Mouse (Mus musculus) ES-E14 (cell line): ENCODE measurements at regions not wholly inside any gene's neighbourhood (a gene's known extent, or its start where the extent isn't known, plus 50 kb on each side); places are given as distances from the start of the nearest gene placed in this dataset.

Source experiments
- DNase-seq: peaks from one replicate; pipeline ENCODE4 v3.0.0-alpha.2; 2013; ENCODE audit warnings: low read depth, low spot score
- H3K27ac ChIP-seq: 2 replicates; pipeline ENCODE4 v1.5.1; 2012; ENCODE audit warnings: low read depth, mild to moderate bottlenecking, low read length, moderate library complexity, mixed read lengths; ENCODE audit not compliant: poor library complexity, insufficient read depth, severe bottlenecking
- H3K36me3 ChIP-seq: 2 replicates; pipeline ENCODE4 v1.6.1; 2012; ENCODE audit warnings: mild to moderate bottlenecking, low read length, moderate library complexity, mixed read lengths; ENCODE audit not compliant: control insufficient read depth, poor library complexity, insufficient read depth, severe bottlenecking
- H3K4me1 ChIP-seq, 2 experiments: fragments of 150-350 bp in 1 of 2; sonication (generic) in 1 of 2; 2 replicates each; pipeline ENCODE4 v1.6.1; 2012; ENCODE audit warnings: low read length in 2 of 2, mild to moderate bottlenecking in 1 of 2, mixed read lengths in 1 of 2; ENCODE audit not compliant: control insufficient read depth in 2 of 2, insufficient read depth in 2 of 2, poor library complexity in 1 of 2
- H3K4me3 ChIP-seq, 2 experiments: fragments of 150-350 bp in 1 of 2; sonication (generic) in 1 of 2; 2 replicates each; pipeline ENCODE4 v1.5.1; 2012; ENCODE audit warnings: low read length in 2 of 2, low read depth in 1 of 2, mild to moderate bottlenecking in 1 of 2, mixed read lengths in 1 of 2; ENCODE audit not compliant: insufficient read depth in 1 of 2, poor library complexity in 1 of 2, severe bottlenecking in 1 of 2
- H3K9ac ChIP-seq: 2 replicates; pipeline ENCODE4 v1.6.1; 2012; ENCODE audit warnings: low read depth, mild to moderate bottlenecking, low read length, mixed read lengths; ENCODE audit not compliant: poor library complexity, insufficient read depth, severe bottlenecking
- H3K9me3 ChIP-seq: fragments of 150-350 bp; sonication (generic); 2 replicates; pipeline ENCODE4 v1.6.1; 2012; ENCODE audit warnings: low read depth, mild to moderate bottlenecking, low read length; ENCODE audit not compliant: control insufficient read depth, insufficient read depth
- CHD2 ChIP-seq: IDR thresholded peaks from 2 replicates; pipeline ENCODE4 v1.6.1; 2014; ENCODE audit warnings: mild to moderate bottlenecking, low read depth, low read length, inconsistent platforms
- HCFC1 ChIP-seq: IDR thresholded peaks from 2 replicates; pipeline ENCODE4 v1.6.1; 2012; ENCODE audit warnings: low read length, inconsistent platforms, borderline replicate concordance; ENCODE audit not compliant: insufficient read depth
- MAFK ChIP-seq: IDR thresholded peaks from 2 replicates; pipeline ENCODE4 v1.6.1; 2014; ENCODE audit warnings: mild to moderate bottlenecking, low read depth, low read length, inconsistent platforms; ENCODE audit not compliant: insufficient read depth
- ZC3H11A ChIP-seq: IDR thresholded peaks from 2 replicates; pipeline ENCODE4 v1.6.1; 2012; ENCODE audit warnings: low read depth, mild to moderate bottlenecking, inconsistent platforms, low read length, borderline replicate concordance
- ZNF384 ChIP-seq: IDR thresholded peaks from 2 replicates; pipeline ENCODE4 v1.6.1; 2012; ENCODE audit warnings: low read depth, low read length, inconsistent platforms
- in situ Hi-C, 2 experiments: fragments of 600-800 bp; cut with MboI; formaldehyde crosslinking; loops; one replicate each; pipeline ENCODE4 v1.15.1; 2025; ENCODE audit warnings: low sequenced_read_pairs in 2 of 2, inconsistent platforms in 1 of 2; ENCODE audit not compliant: unreplicated experiment in 2 of 2

- Histone ChIP-seq H3K4me1 (no peaks in the 10 kb centered on the region), H3K4me3 (no peak overlapping the region), H3K27ac (no peak overlapping the region), H3K9ac (no peak overlapping the region), H3K9me3 (no peaks in the 10 kb centered on the region), H3K36me3 (no peaks in the 10 kb centered on the region)
- no peak for DNase-seq
- in situ Hi-C loops = no loop called here
- TF ChIP-seq HCFC1 (no peak), ZNF384 (no peak), CHD2 (no peak), MAFK (no peak), ZC3H11A (no peak)
Measured at GRCm38 (mm10) chr12:26688048-26688447, 219.0 kb downstream of the Cmpk2 start.

DNA sequence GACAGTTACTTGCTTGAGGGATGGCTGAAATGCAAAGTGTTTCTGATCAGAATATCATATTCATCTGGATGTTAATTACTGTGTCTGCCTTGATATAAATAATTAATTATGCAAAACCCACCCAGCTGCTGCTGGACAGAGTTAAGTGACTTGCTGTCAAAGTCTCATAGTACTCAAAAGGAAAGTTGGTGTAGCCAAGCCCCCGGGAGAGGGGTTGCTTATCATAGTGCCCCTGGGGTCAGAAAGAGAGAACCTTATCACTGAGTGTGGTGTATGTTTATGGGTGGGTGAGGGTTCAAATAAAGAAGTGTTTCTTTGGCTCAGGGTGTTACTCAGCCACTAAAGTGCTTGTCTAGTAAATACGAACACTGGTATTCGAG, 211.6 kb downstream of the Cmpk2 start:
- TF ChIP-seq ZNF384 = no peak
- TF ChIP-seq CHD2 = no peak
- no peak for TF ChIP-seq HCFC1
- in situ Hi-C loops = no loop called here

GRCm38 (mm10) chr12:26679887-26680567, 211.0 kb downstream of the Cmpk2 start:
- no peaks in the 10 kb centered on the region for H3K4me1 ChIP-seq
- no peak overlapping the region for H3K27ac ChIP-seq
- in situ Hi-C loops = no loop called here

More for the DNA sequence above, 211.6 kb downstream of the Cmpk2 start:
- H3K9me3 ChIP-seq = no peaks in the 10 kb centered on the region
- H3K27ac ChIP-seq = no peak overlapping the region
- H3K4me1 ChIP-seq = no peaks in the 10 kb centered on the region
- no peaks in the 10 kb centered on the region for H3K36me3 ChIP-seq
- DNase-seq = no peak
- no peak overlapping the region for H3K4me3 ChIP-seq
- H3K9ac ChIP-seq = no peak overlapping the region

DNA sequence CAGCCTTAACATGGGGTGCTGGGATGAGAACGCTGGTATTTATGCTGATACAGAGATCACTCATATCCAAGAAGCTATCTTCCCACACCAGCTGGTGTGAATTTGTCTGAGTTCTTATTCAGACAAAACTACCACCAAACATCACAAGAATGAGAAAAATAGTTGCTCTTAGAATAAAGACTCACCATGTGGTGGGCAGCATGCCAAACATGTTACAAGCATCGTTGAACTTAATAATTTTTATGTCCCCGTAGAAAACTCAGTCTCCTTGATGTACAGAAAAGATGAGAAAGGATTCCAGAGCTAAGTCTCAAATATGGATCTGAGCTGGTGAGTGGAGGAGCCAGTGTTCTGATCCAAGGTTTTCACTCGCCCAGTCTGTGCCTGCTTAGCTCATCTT, 196.5 kb downstream of the Cmpk2 start:
- no peak for DNase-seq
- no peak for TF ChIP-seq ZNF384
- no peak for TF ChIP-seq CHD2
- no peak for TF ChIP-seq HCFC1
- Histone ChIP-seq H3K27ac (no peak overlapping the region), H3K9me3 (no peaks in the 10 kb centered on the region), H3K4me3 (no peak overlapping the region), H3K36me3 (no peaks in the 10 kb centered on the region), H3K9ac (no peak overlapping the region), H3K4me1 (no peaks in the 10 kb centered on the region)
- in situ Hi-C loops = no loop called here

More at GRCm38 (mm10) chr12:26679887-26680567, 211.0 kb downstream of the Cmpk2 start:
- no peak overlapping the region for H3K9ac ChIP-seq
- H3K9me3 ChIP-seq = no peaks in the 10 kb centered on the region
- no peaks in the 10 kb centered on the region for H3K36me3 ChIP-seq
- no peak overlapping the region for H3K4me3 ChIP-seq
- no peak for DNase-seq
- no peak for TF ChIP-seq CHD2
- TF ChIP-seq MAFK = no peak
- no peak for TF ChIP-seq ZC3H11A
- no peak for TF ChIP-seq ZNF384
- TF ChIP-seq HCFC1 = no peak

DNA sequence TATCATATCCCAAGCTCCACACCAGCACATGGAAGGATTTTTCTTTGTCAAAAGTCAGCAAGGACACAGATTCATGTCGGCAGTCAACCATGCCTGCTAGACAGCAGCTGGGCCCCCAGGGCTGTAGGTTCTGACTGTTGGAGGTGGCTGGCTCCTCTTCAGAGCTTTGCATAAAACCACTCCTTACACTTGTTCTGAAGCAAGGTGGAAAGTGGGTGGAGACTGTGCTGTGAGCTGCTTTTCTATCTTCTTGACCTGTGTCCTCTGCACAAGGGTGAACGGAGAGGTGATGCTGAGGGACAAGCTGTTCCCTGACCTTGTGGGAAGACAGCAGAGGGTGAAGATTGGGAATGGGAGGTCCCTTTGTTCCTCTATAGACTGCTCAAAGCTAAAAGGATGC, 185.2 kb downstream of the Cmpk2 start:
- no peaks in the 10 kb centered on the region for H3K9me3 ChIP-seq
- H3K27ac ChIP-seq = no peak overlapping the region
- in situ Hi-C loops = no loop called here
- no peak for DNase-seq
- H3K4me3 ChIP-seq = no peak overlapping the region
- TF ChIP-seq HCFC1 (no peak), MAFK (no peak), ZNF384 (no peak), CHD2 (no peak), ZC3H11A (no peak)
- H3K4me1 ChIP-seq = no peaks in the 10 kb centered on the region
- no peak overlapping the region for H3K9ac ChIP-seq
- no peaks in the 10 kb centered on the region for H3K36me3 ChIP-seq
